Mouse (Mus musculus) heart, postnatal 36 days (tissue): ENCODE results near the gene Hsd17b11. TPM values are rescaled to one million over a fixed set of nuclear protein-coding genes. Genes with fewer than 3 reads are reported as not detected.
"Not testable (repeated sequence)": the region's sequence is repeated elsewhere in the genome, so short reads cannot be mapped to it uniquely, and the experiment has no call there.

ENCODE experiments used
- DNase-seq, 2 experiments: peaks; one replicate each; pipeline ENCODE4 v3.0.0; 2021 to 2022
- intact Hi-C: fragments of 180-260 bp; cut with DNase I; formaldehyde crosslinking; loops from one replicate; pipeline ENCODE4 v1.15.1; 2025
- total RNA-seq, 2 experiments: library from RNA; stranded (reverse); gene quantifications; 2 replicates each; pipeline ENCODE4 v1.2.3; 2021

The Hsd17b11 gene
- total RNA-seq, 2 experiments from 2014 or later: 32.2 to 37.5 TPM

GRCm38 (mm10) chr5:104039154-104039932 lies 17.6 kb upstream of the Hsd17b11 start:
- peak; percentile 47 to 61 for DNase-seq
- intact Hi-C loops: loop anchor here (1.0 to 5.0 kb wide), 2 partner anchors 40 to 182 kb away; no protein-coding TSS in a partner anchor

GRCm38 (mm10) chr5:104036686-104037085 lies 15.0 kb upstream of the Hsd17b11 start:
- intact Hi-C loops: loop anchor here (5.0 kb wide), 1 partner anchor 179 kb away; no protein-coding TSS in a partner anchor
- no peak for DNase-seq

- intact Hi-C loops: loop anchor here (5.0 kb wide), 1 partner anchor 179 kb away; no protein-coding TSS in a partner anchor
- no peak for DNase-seq
Measured at GRCm38 (mm10) chr5:104035824-104036223, 14.1 kb upstream of the Hsd17b11 start.

GRCm38 (mm10) chr5:104035066-104035465 lies 13.3 kb upstream of the Hsd17b11 start:
- DNase-seq: no peak

GRCm38 (mm10) chr5:104032434-104033097 lies 10.8 kb upstream of the Hsd17b11 start:
- intact Hi-C loops: no loop called here
- no peak for DNase-seq

More at GRCm38 (mm10) chr5:104035066-104035465, 13.3 kb upstream of the Hsd17b11 start:
- intact Hi-C loops: loop anchor here (5.0 kb wide), 1 partner anchor 178 kb away; no protein-coding TSS in a partner anchor

GRCm38 (mm10) chr5:104025245-104025854 lies 3.6 kb upstream of the Hsd17b11 start:
- intact Hi-C loops: no loop called here
- no peak for DNase-seq

GRCm38 (mm10) chr5:104024762-104025161 lies 3.0 kb upstream of the Hsd17b11 start:
- intact Hi-C loops: no loop called here
- no peak for DNase-seq

GRCm38 (mm10) chr5:104024193-104024592 lies 2.5 kb upstream of the Hsd17b11 start:
- DNase-seq, intact Hi-C loops: not testable (repeated sequence)

GRCm38 (mm10) chr5:104023289-104024020 lies 1.7 kb upstream of the Hsd17b11 start:
- intact Hi-C loops: loop anchor here (2.0 kb wide), 1 partner anchor 23 kb away; the partner anchor contains the start of gene Nudt9

GRCm38 (mm10) chr5:104022558-104022957 lies 839 bp upstream of the Hsd17b11 start:
- no peak for DNase-seq
- intact Hi-C loops: loop anchor here (2.0 kb wide), 1 partner anchor 24 kb away; the partner anchor contains the start of gene Nudt9

More at GRCm38 (mm10) chr5:104023289-104024020, 1.7 kb upstream of the Hsd17b11 start:
- no peak for DNase-seq

- DNase-seq: no peak
- intact Hi-C loops: no loop called here
Measured at GRCm38 (mm10) chr5:104011419-104011818, 10.3 kb downstream of the Hsd17b11 start.

- DNase-seq: no peak
- intact Hi-C loops: no loop called here
Measured at GRCm38 (mm10) chr5:104010261-104010660, 11.5 kb downstream of the Hsd17b11 start.

GRCm38 (mm10) chr5:104009421-104009820 lies 12.3 kb downstream of the Hsd17b11 start:
- intact Hi-C loops: no loop called here
- no peak for DNase-seq

- intact Hi-C loops: no loop called here
Measured at GRCm38 (mm10) chr5:104007801-104008200, 13.9 kb downstream of the Hsd17b11 start.

GRCm38 (mm10) chr5:104006811-104007210 lies 14.9 kb downstream of the Hsd17b11 start:
- intact Hi-C loops: no loop called here
- no peak for DNase-seq

More at GRCm38 (mm10) chr5:104007801-104008200, 13.9 kb downstream of the Hsd17b11 start:
- DNase-seq: no peak

- DNase-seq: no peak
- intact Hi-C loops: loop anchor here (5.0 kb wide), 1 partner anchor 53 kb away; no protein-coding TSS in a partner anchor
Measured at GRCm38 (mm10) chr5:104003955-104004354, 17.8 kb downstream of the Hsd17b11 start.

GRCm38 (mm10) chr5:104003256-104003931 lies 18.3 kb downstream of the Hsd17b11 start:
- no peak for DNase-seq
- intact Hi-C loops: loop anchor here (5.0 kb wide), 1 partner anchor 54 kb away; no protein-coding TSS in a partner anchor

- DNase-seq: no peak
- intact Hi-C loops: loop anchor here (5.0 kb wide), 1 partner anchor 55 kb away; no protein-coding TSS in a partner anchor
Measured at GRCm38 (mm10) chr5:104002549-104003255, 19.0 kb downstream of the Hsd17b11 start.

- DNase-seq: peak; percentile 85 to 89
- intact Hi-C loops: loop anchor here (1.0 to 5.0 kb wide), 4 partner anchors 40 to 333 kb away; no protein-coding TSS in a partner anchor
Measured at GRCm38 (mm10) chr5:103999738-104000137, 22.0 kb downstream of the Hsd17b11 start.
